Mouse (Mus musculus) ES-E14 (cell line): ENCODE data around the gene Foxd3.

Experiments used
- CHD2 ChIP-seq: IDR thresholded peaks from 2 replicates; pipeline ENCODE4 v1.6.1; 2014; ENCODE audit warnings: mild to moderate bottlenecking, low read depth, low read length, inconsistent platforms
- ZNF384 ChIP-seq: IDR thresholded peaks from 2 replicates; pipeline ENCODE4 v1.6.1; 2012; ENCODE audit warnings: low read depth, low read length, inconsistent platforms

DNA sequence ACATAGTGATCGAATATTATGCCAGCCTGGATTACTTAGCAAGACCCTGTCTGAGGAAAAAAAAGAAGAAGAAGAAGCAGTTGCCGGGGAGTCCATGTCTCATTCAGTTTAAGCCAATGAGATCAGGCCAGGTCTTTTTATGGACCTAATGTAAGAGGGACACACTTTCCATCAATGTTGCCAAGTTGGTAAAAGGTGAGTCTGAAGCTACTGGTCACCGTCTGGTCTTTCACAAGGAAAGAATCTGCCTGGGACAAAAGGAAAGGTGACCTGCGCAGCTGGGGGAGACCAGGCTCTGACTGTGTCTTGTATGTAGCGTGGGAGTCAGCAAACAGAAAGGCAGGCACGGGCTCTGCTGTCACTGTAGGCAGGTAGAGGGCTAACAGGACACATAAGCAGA lies 27.8 kb downstream of the Foxd3 start:
- no peak for TF ChIP-seq ZNF384
- no peak for TF ChIP-seq CHD2
